Mouse (Mus musculus) MEL (cell line): ENCODE measurements around the gene Ust. TPM values are rescaled to one million over a fixed set of nuclear protein-coding genes. Genes with fewer than 3 reads are reported as not detected.

ENCODE experiments used
- DNase-seq: peaks from one replicate; pipeline ENCODE4 v3.0.0; 2011; ENCODE audit warnings: low read depth, low spot score
- H3K27ac ChIP-seq: 2 replicates; pipeline ENCODE4 v1.5.1; 2012; ENCODE audit warnings: low read depth, mild to moderate bottlenecking, control low read depth, low read length, moderate library complexity; ENCODE audit not compliant: control insufficient read depth
- H3K27me3 ChIP-seq, 2 experiments: fragments of 150-350 bp in 1 of 2; sonication (generic) in 1 of 2; 2 replicates each; pipeline ENCODE4 v1.6.1; 2012; ENCODE audit warnings: low read length in 2 of 2, mild to moderate bottlenecking in 2 of 2, improper control_type of control experiment in 1 of 2, moderate library complexity in 1 of 2; ENCODE audit not compliant: insufficient read depth in 2 of 2, control insufficient read depth in 1 of 2
- H3K36me3 ChIP-seq, 2 experiments: 2 replicates each; pipeline ENCODE4 v1.6.1; 2012 to 2014; ENCODE audit warnings: low read length in 2 of 2, improper control_type of control experiment in 1 of 2, inconsistent platforms in 1 of 2, mild to moderate bottlenecking in 1 of 2; ENCODE audit not compliant: insufficient read depth in 2 of 2, control insufficient read depth in 1 of 2
- H3K4me1 ChIP-seq, 2 experiments: fragments of 150-350 bp in 1 of 2; sonication (generic) in 1 of 2; 2 replicates each; pipeline ENCODE4 v1.6.1; 2012; ENCODE audit warnings: low read length in 2 of 2, improper control_type of control experiment in 1 of 2, mild to moderate bottlenecking in 1 of 2; ENCODE audit not compliant: insufficient read depth in 2 of 2, control insufficient read depth in 1 of 2
- H3K4me3 ChIP-seq, 2 experiments: fragments of 150-350 bp in 1 of 2; sonication (generic) in 1 of 2; 2 replicates each; pipeline ENCODE4 v1.5.1; 2012; ENCODE audit warnings: low read depth in 2 of 2, low read length in 2 of 2, mild to moderate bottlenecking in 2 of 2, moderate library complexity in 2 of 2, control low read depth in 1 of 2, improper control_type of control experiment in 1 of 2; ENCODE audit not compliant: control insufficient read depth in 1 of 2, insufficient read depth in 1 of 2
- H3K79me2 ChIP-seq: 2 replicates; pipeline ENCODE4 v1.6.1; 2012; ENCODE audit warnings: mild to moderate bottlenecking, low read length, moderate library complexity; ENCODE audit not compliant: control insufficient read depth, poor library complexity, insufficient read depth
- H3K9ac ChIP-seq: 2 replicates; pipeline ENCODE4 v1.6.1; 2012; ENCODE audit warnings: low read depth, mild to moderate bottlenecking, control low read depth, low read length, moderate library complexity; ENCODE audit not compliant: control insufficient read depth, poor library complexity, severe bottlenecking
- H3K9me3 ChIP-seq: fragments of 150-350 bp; sonication (generic); replicated peaks from 2 replicates; pipeline ENCODE4 v1.6.1; 2012; ENCODE audit warnings: mild to moderate bottlenecking, low read length, improper control_type of control experiment, moderate library complexity; ENCODE audit not compliant: insufficient read depth
- CHD1 ChIP-seq: IDR thresholded peaks from 2 replicates; pipeline ENCODE4 v1.6.1; 2012; ENCODE audit warnings: low read depth, mild to moderate bottlenecking, inconsistent platforms, low read length, improper control_type of control experiment
- CHD2 ChIP-seq: IDR thresholded peaks from 2 replicates; pipeline ENCODE4 v1.6.1; 2011; ENCODE audit warnings: low read length, improper control_type of control experiment
- CTCF ChIP-seq, 3 experiments: IDR thresholded peaks in 2 of 3; conservative IDR thresholded peaks in 1 of 3; 2 replicates each; pipeline ENCODE4 v1.5.1; 2011 to 2012; ENCODE audit warnings: low read length in 3 of 3, low read depth in 2 of 3, mild to moderate bottlenecking in 2 of 3, improper control_type of control experiment in 1 of 3, inconsistent platforms in 1 of 3, mixed read lengths in 1 of 3, moderate library complexity in 1 of 3; ENCODE audit not compliant: control insufficient read depth in 1 of 3, insufficient read depth in 1 of 3, poor library complexity in 1 of 3, severe bottlenecking in 1 of 3
- E2F4 ChIP-seq: IDR thresholded peaks from 2 replicates; pipeline ENCODE4 v1.6.1; 2011; ENCODE audit warnings: low read depth, low read length, improper control_type of control experiment, borderline replicate concordance
- EP300 ChIP-seq, 2 experiments: IDR thresholded peaks; 2 replicates each; pipeline ENCODE4 v1.6.1; 2011; ENCODE audit warnings: improper control_type of control experiment in 2 of 2, low read length in 2 of 2, low read depth in 1 of 2, mild to moderate bottlenecking in 1 of 2
- ETS1 ChIP-seq: IDR thresholded peaks from 2 replicates; pipeline ENCODE4 v1.6.1; 2012; ENCODE audit warnings: low read depth, mild to moderate bottlenecking, inconsistent platforms, low read length, improper control_type of control experiment, moderate library complexity
- GATA1 ChIP-seq: IDR thresholded peaks from 2 replicates; pipeline ENCODE4 v1.6.1; 2011; ENCODE audit warnings: low read depth, low read length, improper control_type of control experiment
- KAT2A ChIP-seq: conservative IDR thresholded peaks from 2 replicates; pipeline ENCODE4 v1.6.1; 2012; ENCODE audit warnings: low read depth, low read length, improper control_type of control experiment, inconsistent platforms
- MAFK ChIP-seq: IDR thresholded peaks from 2 replicates; pipeline ENCODE4 v1.6.1; 2011; ENCODE audit warnings: low read depth, mild to moderate bottlenecking, low read length, improper control_type of control experiment, borderline replicate concordance
- MAX ChIP-seq: IDR thresholded peaks from 2 replicates; pipeline ENCODE4 v1.6.1; 2011; ENCODE audit warnings: low read length, improper control_type of control experiment
- MEF2A ChIP-seq: IDR thresholded peaks from 2 replicates; pipeline ENCODE4 v1.6.1; 2014; ENCODE audit warnings: low read depth, mild to moderate bottlenecking, inconsistent platforms, low read length, improper control_type of control experiment; ENCODE audit not compliant: poor library complexity, insufficient replicate concordance, severe bottlenecking; ENCODE audit errors: extremely low read depth
- MXI1 ChIP-seq: IDR thresholded peaks from 2 replicates; pipeline ENCODE4 v1.6.1; 2011; ENCODE audit warnings: mild to moderate bottlenecking, low read depth, low read length, improper control_type of control experiment
- MYB ChIP-seq: IDR thresholded peaks from 2 replicates; pipeline ENCODE4 v1.6.1; 2011; ENCODE audit warnings: mild to moderate bottlenecking, low read depth, low read length, improper control_type of control experiment
- MYC ChIP-seq: IDR thresholded peaks from 2 replicates; pipeline ENCODE4 v1.6.1; 2011; ENCODE audit warnings: low read depth, mild to moderate bottlenecking, low read length, improper control_type of control experiment, moderate library complexity
- NELFE ChIP-seq: IDR thresholded peaks from 2 replicates; pipeline ENCODE4 v1.6.1; 2011; ENCODE audit warnings: low read depth, low read length, improper control_type of control experiment
- POLR2AphosphoS2 ChIP-seq: IDR thresholded peaks from 2 replicates; pipeline ENCODE4 v1.6.1; 2011; ENCODE audit warnings: low read length, improper control_type of control experiment
- POLR2AphosphoS5 ChIP-seq: IDR thresholded peaks from 2 replicates; pipeline ENCODE4 v1.6.1; 2012; ENCODE audit warnings: low read depth, borderline replicate concordance, mild to moderate bottlenecking, inconsistent platforms, low read length, moderate library complexity, mixed read lengths
- RAD21 ChIP-seq: IDR thresholded peaks from 2 replicates; pipeline ENCODE4 v1.6.1; 2011; ENCODE audit warnings: mild to moderate bottlenecking, low read depth, low read length, improper control_type of control experiment
- SMC3 ChIP-seq: IDR thresholded peaks from 2 replicates; pipeline ENCODE4 v1.6.1; 2011; ENCODE audit warnings: low read depth, low read length, improper control_type of control experiment
- TAL1 ChIP-seq: IDR thresholded peaks from 2 replicates; pipeline ENCODE4 v1.6.1; 2012; ENCODE audit warnings: mild to moderate bottlenecking, inconsistent platforms, low read length, moderate library complexity, mixed read lengths
- TCF12 ChIP-seq: IDR thresholded peaks from 2 replicates; pipeline ENCODE4 v1.6.1; 2014; ENCODE audit warnings: low read depth, mild to moderate bottlenecking, inconsistent platforms, low read length, improper control_type of control experiment, moderate library complexity
- UBTF ChIP-seq: IDR thresholded peaks from 2 replicates; pipeline ENCODE4 v1.6.1; 2012; ENCODE audit warnings: low read depth, mild to moderate bottlenecking, inconsistent platforms, low read length, improper control_type of control experiment, moderate library complexity, borderline replicate concordance; ENCODE audit not compliant: insufficient read depth
- USF2 ChIP-seq, 2 experiments: IDR thresholded peaks; 2 replicates each; pipeline ENCODE4 v1.6.1; 2011 to 2012; ENCODE audit warnings: improper control_type of control experiment in 2 of 2, low read length in 2 of 2, borderline replicate concordance in 1 of 2, inconsistent platforms in 1 of 2, low read depth in 1 of 2, mild to moderate bottlenecking in 1 of 2; ENCODE audit not compliant: insufficient read depth in 1 of 2
- ZNF384 ChIP-seq: IDR thresholded peaks from 2 replicates; pipeline ENCODE4 v1.6.1; 2012; ENCODE audit warnings: low read depth, mild to moderate bottlenecking, inconsistent platforms, low read length, improper control_type of control experiment
- polyA plus RNA-seq, 2 experiments: library from polyadenylated mRNA; stranded (reverse) in 1 of 2; unstranded in 1 of 2; fragments of >175 nt in 1 of 2; fragments of >200 nt in 1 of 2; gene quantifications; 2 replicates each; pipeline versions ENCODE4 v1.2.1 to v1.2.4; 2012; ENCODE audit warnings: low replicate concordance in 2 of 2, low read depth in 1 of 2; ENCODE audit not compliant: insufficient read length in 2 of 2, insufficient read depth in 1 of 2, missing spikeins in 1 of 2
- total RNA-seq: library from RNA; depleted of rRNA; stranded (reverse); fragments of 300-350 nt; gene quantifications from 2 replicates; pipeline ENCODE4 v1.2.3, GENCODE M21; 2012

Ust gene
- total and polyA plus RNA-seq, 3 experiments, result not detected

DNA sequence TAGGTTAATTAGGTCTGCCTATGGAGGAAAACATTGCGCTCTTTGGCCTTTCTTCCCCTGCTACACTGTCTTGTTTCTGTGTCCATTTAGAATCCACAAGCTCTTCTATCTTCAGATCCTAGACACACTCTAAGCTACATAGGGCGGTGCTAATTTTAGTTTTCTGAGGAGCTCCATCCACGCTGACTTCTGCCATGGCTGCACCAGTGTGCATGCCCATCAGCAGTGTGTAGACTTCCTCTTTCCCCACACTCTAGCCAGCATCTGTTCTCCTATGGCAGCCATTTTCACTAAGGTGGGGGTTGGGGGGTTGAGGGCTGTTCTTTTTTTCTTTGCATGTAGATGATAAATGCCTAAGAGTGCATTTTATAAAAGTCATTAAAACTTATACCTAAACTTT is 268.6 kb downstream of the Ust start:
- H3K4me3 ChIP-seq, result no peak overlapping the region
- TF ChIP-seq EP300 (IDR thresholded peaks at IDR 0.05; ENCODE audit: low read depth in 1 of 2, low read length in 2 of 2), result no peak

GRCm38 (mm10) chr10:8242336-8242735 is 276.3 kb downstream of the Ust start:
- Histone ChIP-seq H3K27ac (no peak overlapping the region), H3K79me2 (no peaks in the 10 kb centered on the region), H3K4me1 (no peaks in the 10 kb centered on the region), H3K4me3 (no peak overlapping the region), H3K27me3 (no peaks in the 10 kb centered on the region), H3K9ac (no peak overlapping the region), H3K36me3 (no peaks in the 10 kb centered on the region), H3K9me3 (no peaks in the 10 kb centered on the region)
- DNase-seq, result peak; percentile 66
- TF ChIP-seq SMC3 (peak; percentile 60), USF2 (IDR thresholded peaks at IDR 0.05; ENCODE audit: borderline replicate concordance in 1 of 2, insufficient read depth in 1 of 2, low read depth in 1 of 2, low read length in 2 of 2) (no peak), UBTF (no peak), NELFE (no peak), MEF2A (no peak), E2F4 (no peak), ZNF384 (no peak), MYB (no peak), POLR2AphosphoS2 (no peak), RAD21 (peak; percentile 60), TCF12 (no peak), GATA1 (no peak), MAFK (no peak), POLR2AphosphoS5 (no peak), CHD2 (no peak), CHD1 (no peak), ETS1 (no peak), MAX (no peak), MYC (no peak), TAL1 (no peak), CTCF (IDR thresholded peaks at IDR 0.05 in 2 of 3, conservative IDR thresholded peaks at IDR 0.05 in 1 of 3; ENCODE audit: control insufficient read depth in 1 of 3, insufficient read depth in 1 of 3, low read depth in 2 of 3, low read length in 3 of 3, poor library complexity in 1 of 3, severe bottlenecking in 1 of 3) (peak; percentile 59 to 71 (median 63)), KAT2A (no peak), EP300 (IDR thresholded peaks at IDR 0.05; ENCODE audit: low read depth in 1 of 2, low read length in 2 of 2) (no peak), MXI1 (no peak)

More for the DNA sequence above, 268.6 kb downstream of the Ust start:
- H3K79me2 ChIP-seq, result no peaks in the 10 kb centered on the region
- no peaks in the 10 kb centered on the region for H3K9me3 ChIP-seq
- H3K9ac ChIP-seq, result no peak overlapping the region
- no peak overlapping the region for H3K27ac ChIP-seq
- no peak for DNase-seq
- H3K27me3 ChIP-seq, result no peaks in the 10 kb centered on the region
- H3K36me3 ChIP-seq, result no peaks in the 10 kb centered on the region
- H3K4me1 ChIP-seq, result no peaks in the 10 kb centered on the region
